Mouse (Mus musculus) cortical plate, adult 2 months (tissue): ENCODE results near the gene B3gnt2.

ENCODE experiments used
- CTCF ChIP-seq: fragments of 200-500 bp; IDR thresholded peaks from 2 replicates; pipeline ENCODE4 v1.5.1; 2011; ENCODE audit warnings: mild to moderate bottlenecking, control low read depth, low read length; ENCODE audit not compliant: insufficient read depth; ENCODE audit errors: extremely low read depth
- POLR2A ChIP-seq: fragments of 200-500 bp; IDR thresholded peaks from 2 replicates; pipeline ENCODE4 v1.6.1; 2011; ENCODE audit warnings: mild to moderate bottlenecking, low read length, control low read depth; ENCODE audit not compliant: insufficient read depth; ENCODE audit errors: extremely low read depth

DNA sequence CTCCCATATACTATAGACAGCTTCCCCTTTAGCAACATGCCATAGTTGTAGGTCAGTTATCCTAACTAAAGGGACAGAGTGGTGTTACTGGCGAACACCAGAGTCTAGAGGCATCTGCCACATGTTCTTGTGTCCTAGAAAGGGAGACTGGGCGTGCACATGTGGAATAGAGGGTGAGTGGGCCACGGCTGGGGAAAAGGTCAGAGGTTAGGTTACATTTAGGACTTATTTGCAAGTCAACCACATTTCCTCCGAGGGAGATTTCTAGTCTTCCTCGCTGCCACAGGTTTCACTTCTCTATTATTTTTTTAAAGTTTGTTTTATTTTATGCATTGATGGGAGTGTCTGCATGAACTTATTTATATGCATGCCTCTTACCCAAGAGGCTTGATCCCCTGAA lies 42.4 kb downstream of the B3gnt2 start:
- TF ChIP-seq CTCF = no peak
- TF ChIP-seq POLR2A = no peak
